Comparison of ENCODE assay signal across 9 mouse cellular contexts in the genomic region with DNA sequence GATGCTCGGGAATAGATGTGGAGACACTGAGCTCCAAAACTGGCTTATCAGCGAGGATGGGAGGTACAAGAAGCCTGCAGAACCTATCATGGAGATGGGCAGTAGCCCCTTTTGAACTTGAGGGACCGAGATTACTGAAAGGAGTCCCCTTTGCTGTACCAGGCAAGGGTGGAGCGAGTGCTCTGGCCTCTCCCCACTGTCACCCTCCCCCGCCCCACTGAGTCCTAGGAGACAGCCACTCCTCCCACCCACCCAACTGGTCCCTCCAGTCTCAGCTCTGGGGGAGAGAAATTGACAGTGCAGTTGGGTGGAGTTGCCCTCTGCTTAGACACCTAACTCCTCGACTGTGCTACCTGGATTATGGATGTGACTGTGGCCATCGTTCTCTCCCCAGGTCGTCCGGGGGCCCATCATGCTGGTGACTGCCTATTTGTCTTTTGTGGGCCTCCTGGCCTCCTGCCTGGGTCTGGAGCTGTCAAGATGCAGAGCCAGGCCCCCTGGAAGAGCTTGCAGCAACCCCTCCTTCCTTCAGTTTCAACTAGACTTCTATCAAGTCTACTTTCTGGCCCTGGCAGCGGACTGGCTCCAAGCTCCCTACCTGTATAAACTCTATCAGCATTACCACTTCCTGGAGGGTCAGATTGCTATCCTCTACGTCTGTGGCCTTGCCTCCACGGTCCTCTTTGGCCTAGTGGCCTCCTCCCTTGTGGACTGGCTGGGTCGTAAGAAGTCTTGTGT. TPM values are rescaled to one million over a fixed set of nuclear protein-coding genes. Genes with fewer than 3 reads are reported as not detected.
A peak's percentile ranks its signal among the peaks of the same experiment; 100 is the strongest.
DNase-seq lines count a peak whose midpoint lies in the region; ATAC-seq and TF ChIP-seq lines count a peak whose summit lies in the region.
"Had no signal": no experiment of that assay in that cellular context is flagged by ENCODE, and none has a peak within 500 bp of the region (broad histone marks: within the 10 kb centered on the region; RNA-seq: fewer than 3 reads in every experiment).

No protein-coding gene starts in this region.

- TF ChIP-seq EP300 in heart, adult 2 months (IDR thresholded peaks at IDR 0.05; ENCODE audit: insufficient read depth, low read depth, low read length): no peak
- TF ChIP-seq EP300 in CH12.LX (IDR thresholded peaks at IDR 0.05; ENCODE audit: low read length): no peak

- H3K4me1 ChIP-seq in heart, adult 2 months (ENCODE audit: control insufficient read depth, insufficient read depth, low read length): peaks cover 8% of the 10 kb centered on the region; the same call in 1 of the 2 replicates
- peaks cover 12 to 19% of the 10 kb centered on the region in 2 experiments for H3K4me1 ChIP-seq in CH12.LX (ENCODE audit: control insufficient read depth in 1 of 2, insufficient read depth in 2 of 2)
- peaks cover 10% of the 10 kb centered on the region; the same call in 1 of the 2 replicates for H3K4me1 ChIP-seq in embryonic facial prominence, embryonic 14.5 days (ENCODE audit: control insufficient read depth, insufficient read depth, low read length)
- peaks cover 3% of the 10 kb centered on the region; the same call in 1 of the 2 replicates for H3K4me1 ChIP-seq in intestine, postnatal 0 days (replicated peaks; ENCODE audit: control insufficient read depth, insufficient read depth, low read length)
- H3K4me1 ChIP-seq in neural tube, embryonic 12.5 days: peaks cover 14% of the 10 kb centered on the region

- H3K4me2 ChIP-seq in CH12.LX (ENCODE audit: insufficient read depth, low read depth, poor library complexity, severe bottlenecking): peak overlapping the region; percentile 67
- H3K4me2 ChIP-seq in embryonic facial prominence, embryonic 14.5 days (ENCODE audit: low read depth, low read length): peak overlapping the region; percentile 95
- H3K4me2 ChIP-seq in intestine, postnatal 0 days (replicated peaks; ENCODE audit: low read depth): peak overlapping the region; percentile 92
- H3K4me2 ChIP-seq in neural tube, embryonic 12.5 days (replicated peaks): peak overlapping the region; percentile 96

- intact Hi-C loops in heart, adult 2 months (cut with DNase I): loop anchor here (1.0 to 10.0 kb wide), 3 partner anchors 31 to 165 kb away; a partner anchor contains a TSS
- intact Hi-C loops in gastrocnemius, postnatal 36 days (cut with DNase I): loop anchor here (2.0 kb wide), 1 partner anchor 31 kb away; no protein-coding TSS in a partner anchor

- in situ Hi-C loops in CH12.LX (cut with MboI; ENCODE audit: low pct_ligation_motif_present, low pct_unique_long_range_greater_than_20kb, low sequenced_read_pairs): loop anchor here (5.0 kb wide), 1 partner anchor 37 kb away; no protein-coding TSS in a partner anchor

- H3K9ac ChIP-seq in heart, adult 2 months (ENCODE audit: low read depth, low read length): peak overlapping the region; percentile 99
- peak overlapping the region; percentile 83 for H3K9ac ChIP-seq in CH12.LX (ENCODE audit: insufficient read depth, low read depth)
- peak overlapping the region; percentile 81 for H3K9ac ChIP-seq in embryonic facial prominence, embryonic 14.5 days (ENCODE audit: low read depth, low read length)
- H3K9ac ChIP-seq in intestine, postnatal 0 days (ENCODE audit: low read depth, low read length): peak overlapping the region; percentile 71
- peak overlapping the region; percentile 74 for H3K9ac ChIP-seq in neural tube, embryonic 12.5 days

- peak overlapping the region; percentile 91 for H3K4me3 ChIP-seq in heart, adult 2 months
- peak overlapping the region; percentile 70 to 85 (median 74) for H3K4me3 ChIP-seq in CH12.LX (replicated peaks in 1 of 3; ENCODE audit: low read depth in 2 of 3, low read length in 2 of 3, poor library complexity in 1 of 3)
- H3K4me3 ChIP-seq in embryonic facial prominence, embryonic 14.5 days (ENCODE audit: low read depth, low read length): peak overlapping the region; percentile 85
- H3K4me3 ChIP-seq in intestine, postnatal 0 days (ENCODE audit: low read depth, low read length): peak overlapping the region; percentile 88
- peak overlapping the region; percentile 86 for H3K4me3 ChIP-seq in neural tube, embryonic 12.5 days

- no peak for TF ChIP-seq POLR2A in heart, adult 2 months (IDR thresholded peaks at IDR 0.05; ENCODE audit: insufficient read depth, low read depth, low read length)
- no peak for TF ChIP-seq POLR2A in CH12.LX (IDR thresholded peaks at IDR 0.05; ENCODE audit: low read depth, low read length)

- H3K27ac ChIP-seq in heart, adult 2 months: peak overlapping the region; percentile 95
- H3K27ac ChIP-seq in CH12.LX (ENCODE audit: insufficient read depth, low read depth): peak overlapping the region; percentile 63
- H3K27ac ChIP-seq in embryonic facial prominence, embryonic 14.5 days (replicated peaks; ENCODE audit: low read depth, low read length): peak overlapping the region; percentile 87
- peak overlapping the region; percentile 85 for H3K27ac ChIP-seq in intestine, postnatal 0 days (ENCODE audit: low read depth, low read length)
- no peak overlapping the region for H3K27ac ChIP-seq in neural tube, embryonic 12.5 days

- H3K9me3 ChIP-seq in CH12.LX (replicated peaks; ENCODE audit: low read length): no peaks in the 10 kb centered on the region
- no peaks in the 10 kb centered on the region for H3K9me3 ChIP-seq in embryonic facial prominence, embryonic 14.5 days (ENCODE audit: control insufficient read depth, low read length)
- no peaks in the 10 kb centered on the region for H3K9me3 ChIP-seq in intestine, postnatal 0 days (ENCODE audit: control insufficient read depth)
- no peaks in the 10 kb centered on the region for H3K9me3 ChIP-seq in neural tube, embryonic 12.5 days

- H3K36me3 ChIP-seq in heart, adult 2 months (ENCODE audit: control insufficient read depth, insufficient read depth, low read length): no peaks in the 10 kb centered on the region
- peaks cover 21 to 32% of the 10 kb centered on the region in 2 experiments for H3K36me3 ChIP-seq in CH12.LX (replicated peaks in 1 of 2; ENCODE audit: control insufficient read depth in 1 of 2, insufficient read depth in 1 of 2, low read length in 1 of 2)
- peaks cover 27% of the 10 kb centered on the region for H3K36me3 ChIP-seq in embryonic facial prominence, embryonic 14.5 days (ENCODE audit: control insufficient read depth, insufficient read depth, low read length)
- H3K36me3 ChIP-seq in intestine, postnatal 0 days (ENCODE audit: control insufficient read depth, insufficient read depth): peaks cover 15% of the 10 kb centered on the region
- peaks cover 25% of the 10 kb centered on the region for H3K36me3 ChIP-seq in neural tube, embryonic 12.5 days

- no peaks in the 10 kb centered on the region for H3K27me3 ChIP-seq in heart, adult 2 months (ENCODE audit: control insufficient read depth, insufficient read depth, low read length)
- H3K27me3 ChIP-seq in CH12.LX (replicated peaks): no peaks in the 10 kb centered on the region
- no peaks in the 10 kb centered on the region for H3K27me3 ChIP-seq in embryonic facial prominence, embryonic 14.5 days (replicated peaks; ENCODE audit: control insufficient read depth, insufficient read depth, low read length)
- no peaks in the 10 kb centered on the region for H3K27me3 ChIP-seq in intestine, postnatal 0 days (replicated peaks; ENCODE audit: control insufficient read depth, insufficient read depth, low read length)
- no peaks in the 10 kb centered on the region for H3K27me3 ChIP-seq in neural tube, embryonic 12.5 days (replicated peaks)

- dilution Hi-C loops in CH12.LX (cut with MboI; ENCODE audit: extremely low pct_ligation_motif_present, extremely low pct_unique_long_range_greater_than_20kb, low sequenced_read_pairs): no loop called here

- peak; percentile 42 for ATAC-seq in embryonic facial prominence, embryonic 14.5 days (ENCODE audit: low read depth)
- ATAC-seq in intestine, postnatal 0 days: no peak
- peak; percentile 27; the same call in 1 of the 2 replicates for ATAC-seq in neural tube, embryonic 12.5 days (ENCODE audit: low FRiP score, low read depth)

- H3K79me2 ChIP-seq in heart, adult 2 months (replicated peaks; ENCODE audit: control insufficient read depth, insufficient read depth, low read length): peaks cover 2% of the 10 kb centered on the region; the same call in 1 of the 2 replicates
- H3K79me2 ChIP-seq in CH12.LX (replicated peaks; ENCODE audit: control insufficient read depth, extremely low read depth, insufficient read depth, poor library complexity, severe bottlenecking): peaks cover 13% of the 10 kb centered on the region; the same call in 1 of the 2 replicates

- TF ChIP-seq CTCF in heart, adult 2 months (IDR thresholded peaks at IDR 0.05): no peak
- no peak for TF ChIP-seq CTCF in CH12.LX (conservative IDR thresholded peaks at IDR 0.05 in 1 of 2, IDR thresholded peaks at IDR 0.05 in 1 of 2; ENCODE audit: low read depth in 2 of 2, low read length in 2 of 2)
- no peak for TF ChIP-seq CTCF in intestine, postnatal 0 days (IDR thresholded peaks at IDR 0.05; ENCODE audit: low read depth)

- WGBS in heart, adult 2 months: 24% methylated on average over 13 of the region's 13 CpGs
- WGBS in embryonic facial prominence, embryonic 14.5 days: 30% methylated on average over 9 of the region's 13 CpGs
- 14% methylated on average over 13 of the region's 13 CpGs for WGBS in intestine, postnatal 0 days
- WGBS in neural tube, embryonic 12.5 days: 33% methylated on average over 13 of the region's 13 CpGs

- no peak for DNase-seq in heart, adult 2 months
- DNase-seq in heart, adult 18-20 months: no peak
- DNase-seq in CH12.LX (ENCODE audit: extremely low read depth): no peak
- DNase-seq in embryonic facial prominence, embryonic 14.5 days (ENCODE audit: low spot score): peak; percentile 68
- no peak for DNase-seq in left cerebral cortex, adult 8-10 months (ENCODE audit: low spot score in 2 of 2)
- no peak for DNase-seq in gastrocnemius, postnatal 36 days

- TF ChIP-seq RAD21 in CH12.LX (IDR thresholded peaks at IDR 0.05; ENCODE audit: low read depth, low read length): no peak

RNA-seq across cellular contexts. Expression of a gene that starts 0.7 kb away (rescaled TPM):
- total RNA-seq in heart, adult 2 months (2021): 10 to 100 TPM; 17.0 to 19.4 TPM
- polyA plus RNA-seq in heart, adult 2 months (2012; rRNA removed): 37.8 and 47.9 TPM in 2 replicates
- 10 to 100 TPM; 18.4 to 18.9 TPM for total RNA-seq in heart, adult 18-20 months (2021)
- total RNA-seq in CH12.LX (2012; rRNA removed) (31.1 and 37.1 TPM in 2 replicates), CH12.LX (2014; rRNA removed) (43.7 and 51.8 TPM in 2 replicates)
- 76.2 and 90.6 TPM in 2 replicates for polyA plus RNA-seq in CH12.LX (2012; ENCODE audit: insufficient read length, low read depth)
- polyA plus RNA-seq in embryonic facial prominence, embryonic 14.5 days (2014; fragmentation: Nextera tagmentation; extraction: Ambion mirVana): 64.6 and 67.2 TPM in 2 replicates
- polyA plus RNA-seq in intestine, postnatal 0 days (2015; fragmentation: Nextera tagmentation; extraction: Ambion mirVana): 80.4 and 81.1 TPM in 2 replicates
- 53.2 and 56.4 TPM in 2 replicates for polyA plus RNA-seq in neural tube, embryonic 12.5 days (2016; fragmentation: Nextera tagmentation; extraction: Ambion mirVana)
- 10 to 100 TPM; 38.3 to 48.5 (median 42.1) TPM for total RNA-seq in left cerebral cortex, adult 8-10 months (2022)
- 10 to 100 TPM; 12.8 to 13.4 TPM for total RNA-seq in gastrocnemius, postnatal 36 days (2021)

RNA-seq across cellular contexts. Expression of a gene that starts 9.6 kb away (rescaled TPM):
- not detected for total RNA-seq in heart, adult 2 months (2021)
- 0.06 TPM in 1 of 2 replicates, not detected in the other for polyA plus RNA-seq in heart, adult 2 months (2012; rRNA removed)
- total RNA-seq in heart, adult 18-20 months (2021): not detected
- not detected in 2 replicates for total RNA-seq in CH12.LX (2012; rRNA removed)
- total RNA-seq in CH12.LX (2014; rRNA removed): not detected in 2 replicates
- polyA plus RNA-seq in CH12.LX (2012; ENCODE audit: insufficient read length, low read depth): not detected in 2 replicates
- polyA plus RNA-seq in embryonic facial prominence, embryonic 14.5 days (2014; fragmentation: Nextera tagmentation; extraction: Ambion mirVana): 0.71 and 1.1 TPM in 2 replicates
- 0.07 TPM in 1 of 2 replicates, not detected in the other for polyA plus RNA-seq in intestine, postnatal 0 days (2015; fragmentation: Nextera tagmentation; extraction: Ambion mirVana)
- polyA plus RNA-seq in neural tube, embryonic 12.5 days (2016; fragmentation: Nextera tagmentation; extraction: Ambion mirVana): 0.09 and 0.23 TPM in 2 replicates
- total RNA-seq in left cerebral cortex, adult 8-10 months (2022): not detected
- total RNA-seq in gastrocnemius, postnatal 36 days (2021): not detected
- total RNA-seq: hematopoietic stem cell, adult 5-6 weeks had no signal

RNA-seq across cellular contexts. Expression of a gene that starts 16.1 kb away (rescaled TPM):
- 1 to 10 TPM; 1.0 to 1.4 TPM for total RNA-seq in heart, adult 2 months (2021)
- 1.6 and 2.4 TPM in 2 replicates for polyA plus RNA-seq in heart, adult 2 months (2012; rRNA removed)
- under 1 TPM; 0.54 to 0.92 TPM for total RNA-seq in heart, adult 18-20 months (2021)
- total RNA-seq in CH12.LX (2012; rRNA removed) (51.0 and 64.6 TPM in 2 replicates), CH12.LX (2014; rRNA removed) (41.0 and 41.3 TPM in 2 replicates)
- polyA plus RNA-seq in CH12.LX (2012; ENCODE audit: insufficient read length, low read depth): 80.7 and 110 TPM in 2 replicates
- polyA plus RNA-seq in embryonic facial prominence, embryonic 14.5 days (2014; fragmentation: Nextera tagmentation; extraction: Ambion mirVana): 22.4 and 24.0 TPM in 2 replicates
- 4.7 and 5.4 TPM in 2 replicates for polyA plus RNA-seq in intestine, postnatal 0 days (2015; fragmentation: Nextera tagmentation; extraction: Ambion mirVana)
- polyA plus RNA-seq in neural tube, embryonic 12.5 days (2016; fragmentation: Nextera tagmentation; extraction: Ambion mirVana): 22.5 and 25.4 TPM in 2 replicates
- 1 to 10 TPM in 3 of 4 experiments, under 1 TPM in 1; 0.91 to 1.5 (median 1.2) TPM for total RNA-seq in left cerebral cortex, adult 8-10 months (2022)
- total RNA-seq in gastrocnemius, postnatal 36 days (2021): under 1 TPM; 0.74 to 0.87 TPM

RNA-seq across cellular contexts. Expression of a gene that starts 22.6 kb away (rescaled TPM):
- total RNA-seq in heart, adult 2 months (2021): 10 to 100 TPM; 18.1 to 20.3 TPM
- polyA plus RNA-seq in heart, adult 2 months (2012; rRNA removed): 19.9 and 26.9 TPM in 2 replicates
- total RNA-seq in heart, adult 18-20 months (2021): 10 to 100 TPM; 13.5 to 16.7 TPM
- total RNA-seq in CH12.LX (2012; rRNA removed) (0.64 and 0.76 TPM in 2 replicates), CH12.LX (2014; rRNA removed) (0.17 and 0.32 TPM in 2 replicates)
- 0.63 and 0.76 TPM in 2 replicates for polyA plus RNA-seq in CH12.LX (2012; ENCODE audit: insufficient read length, low read depth)
- 73.8 and 75.3 TPM in 2 replicates for polyA plus RNA-seq in embryonic facial prominence, embryonic 14.5 days (2014; fragmentation: Nextera tagmentation; extraction: Ambion mirVana)
- 5.9 and 7.3 TPM in 2 replicates for polyA plus RNA-seq in intestine, postnatal 0 days (2015; fragmentation: Nextera tagmentation; extraction: Ambion mirVana)
- polyA plus RNA-seq in neural tube, embryonic 12.5 days (2016; fragmentation: Nextera tagmentation; extraction: Ambion mirVana): 15.4 and 18.7 TPM in 2 replicates
- total RNA-seq in left cerebral cortex, adult 8-10 months (2022): 10 to 100 TPM; 13.5 to 16.8 (median 16.3) TPM
- total RNA-seq in gastrocnemius, postnatal 36 days (2021): 1 to 10 TPM; 9.3 to 9.9 TPM

RNA-seq across cellular contexts. Expression of a gene that starts 46.0 kb away (rescaled TPM):
- 100 to 1,000 TPM; 287 to 351 TPM for total RNA-seq in heart, adult 2 months (2021)
- polyA plus RNA-seq in heart, adult 2 months (2012; rRNA removed): 82.0 and 160 TPM in 2 replicates
- total RNA-seq in heart, adult 18-20 months (2021): 100 to 1,000 TPM; 340 to 348 TPM
- total RNA-seq in CH12.LX (2012; rRNA removed): 265 and 269 TPM in 2 replicates
- 296 and 371 TPM in 2 replicates for total RNA-seq in CH12.LX (2014; rRNA removed)
- polyA plus RNA-seq in CH12.LX (2012; ENCODE audit: insufficient read length, low read depth): 356 and 502 TPM in 2 replicates
- polyA plus RNA-seq in embryonic facial prominence, embryonic 14.5 days (2014; fragmentation: Nextera tagmentation; extraction: Ambion mirVana): 466 and 478 TPM in 2 replicates
- polyA plus RNA-seq in intestine, postnatal 0 days (2015; fragmentation: Nextera tagmentation; extraction: Ambion mirVana): 339 and 341 TPM in 2 replicates
- polyA plus RNA-seq in neural tube, embryonic 12.5 days (2016; fragmentation: Nextera tagmentation; extraction: Ambion mirVana): 373 and 404 TPM in 2 replicates
- total RNA-seq in left cerebral cortex, adult 8-10 months (2022): 100 to 1,000 TPM; 457 to 497 (median 483) TPM
- 100 to 1,000 TPM; 189 to 216 TPM for total RNA-seq in gastrocnemius, postnatal 36 days (2021)

Comparison
In these comparisons a context has a peak if more than half of its experiments do, and no peak if none do; other contexts are left out.
1. RNA of a gene that starts 16.1 kb away (total RNA-seq): 41.0 to 64.6 TPM in CH12.LX; 0.91 to 1.5 TPM in left cerebral cortex, adult 8-10 months, 1.0 to 1.4 TPM in heart, adult 2 months, 0.54 to 0.92 TPM in heart, adult 18-20 months and 0.74 to 0.87 TPM in gastrocnemius, postnatal 36 days; every median in the first group is over 10 times any median in the second.
2. Peak in every context shown above with its lines, with median percentiles within 50 percentile points of each other: H3K4me3 ChIP-seq, H3K9ac ChIP-seq and H3K4me2 ChIP-seq.